Mouse (Mus musculus) kidney, adult 2 months (tissue): ENCODE results near the gene Gfod2. TPM values are rescaled to one million over a fixed set of nuclear protein-coding genes. Genes with fewer than 3 reads are reported as not detected.

Source experiments
- DNase-seq: peaks from one replicate; pipeline ENCODE4 v3.0.0; 2021
- H3K27ac ChIP-seq: fragments of 200-500 bp; 2 replicates; pipeline ENCODE4 v1.5.1; 2012; ENCODE audit warnings: low read depth, low read length, control low read depth, inconsistent platforms; ENCODE audit not compliant: insufficient read depth
- H3K27me3 ChIP-seq: fragments of 200-500 bp; replicated peaks from 2 replicates; pipeline ENCODE4 v1.6.1; 2012; ENCODE audit warnings: mild to moderate bottlenecking, moderate library complexity, low read length, inconsistent platforms; ENCODE audit not compliant: control insufficient read depth, insufficient read depth
- H3K36me3 ChIP-seq: fragments of 200-500 bp; 2 replicates; pipeline ENCODE4 v1.6.1; 2012; ENCODE audit warnings: mild to moderate bottlenecking, moderate library complexity, low read length, inconsistent platforms; ENCODE audit not compliant: control insufficient read depth, insufficient read depth
- H3K4me1 ChIP-seq: fragments of 200-500 bp; 2 replicates; pipeline ENCODE4 v1.6.1; 2011; ENCODE audit warnings: low read length; ENCODE audit not compliant: control insufficient read depth, insufficient read depth
- H3K4me3 ChIP-seq: fragments of 200-500 bp; 2 replicates; pipeline ENCODE4 v1.5.1; 2011; ENCODE audit warnings: mild to moderate bottlenecking, low read depth, low read length, control low read depth; ENCODE audit not compliant: insufficient read depth
- CTCF ChIP-seq: fragments of 200-500 bp; conservative IDR thresholded peaks from 2 replicates; pipeline ENCODE4 v1.5.1; 2011; ENCODE audit warnings: low read depth, mild to moderate bottlenecking, control low read depth, low read length, moderate library complexity, mixed read lengths; ENCODE audit not compliant: insufficient read depth, insufficient read length
- POLR2A ChIP-seq: fragments of 200-500 bp; IDR thresholded peaks from one replicate; pipeline ENCODE4 v1.6.1; 2011; ENCODE audit warnings: low read depth, low read length, control low read depth
- WGBS: fragments of 180-500 bp; shearing (Covaris S2); methylation state at CpG from one replicate; pipeline ENCODE4 v1.1.7; 2018; 5-methylcytosine and 5-hydroxymethylcytosine counted together
- polyA plus RNA-seq: library from polyadenylated mRNA; depleted of rRNA; stranded (reverse); fragments of >200 nt; gene quantifications from 2 replicates; pipeline ENCODE4 v1.2.3, GENCODE M21; 2012

Gfod2 gene
- polyA plus RNA-seq, 1 experiment: 7.5 TPM

GRCm38 (mm10) chr8:105690978-105691377 lies 67.5 kb downstream of the Gfod2 start:
- TF ChIP-seq POLR2A (no peak), CTCF (no peak)
- no peaks in the 10 kb centered on the region for H3K27me3 ChIP-seq
- no peak for DNase-seq
- 86% methylated on average over 14 of the region's 14 CpGs for WGBS
- peaks cover 3% of the 10 kb centered on the region; the same call in 1 of the 2 replicates for H3K4me1 ChIP-seq
- H3K36me3 ChIP-seq: no peaks in the 10 kb centered on the region
- H3K4me3 ChIP-seq: no peak overlapping the region
- H3K27ac ChIP-seq: no peak overlapping the region

- Histone ChIP-seq H3K4me1 (peaks cover 3% of the 10 kb centered on the region; the same call in 1 of the 2 replicates), H3K36me3 (no peaks in the 10 kb centered on the region), H3K27me3 (no peaks in the 10 kb centered on the region), H3K4me3 (no peak overlapping the region), H3K27ac (no peak overlapping the region)
- 92% methylated on average over 9 of the region's 9 CpGs for WGBS
- TF ChIP-seq POLR2A (no peak), CTCF (no peak)
- DNase-seq: no peak
Observed at GRCm38 (mm10) chr8:105689983-105690360, 68.5 kb downstream of the Gfod2 start.

GRCm38 (mm10) chr8:105689256-105689982 lies 69.0 kb downstream of the Gfod2 start:
- Histone ChIP-seq H3K4me3 (no peak overlapping the region), H3K27me3 (no peaks in the 10 kb centered on the region), H3K27ac (no peak overlapping the region), H3K36me3 (no peaks in the 10 kb centered on the region), H3K4me1 (peaks cover 3% of the 10 kb centered on the region; the same call in 1 of the 2 replicates)
- DNase-seq: no peak
- TF ChIP-seq CTCF: no peak
- no peak for TF ChIP-seq POLR2A
- 72% methylated on average over 35 of the region's 35 CpGs for WGBS

GRCm38 (mm10) chr8:105688242-105688752 lies 70.2 kb downstream of the Gfod2 start:
- no peak for DNase-seq
- TF ChIP-seq CTCF (no peak), POLR2A (no peak)
- Histone ChIP-seq H3K4me3 (no peak overlapping the region), H3K4me1 (no peaks in the 10 kb centered on the region; the same call in 1 of the 2 replicates), H3K27ac (no peak overlapping the region), H3K36me3 (no peaks in the 10 kb centered on the region), H3K27me3 (no peaks in the 10 kb centered on the region)
- 78% methylated on average over 14 of the region's 14 CpGs for WGBS

GRCm38 (mm10) chr8:105687512-105687911 lies 71.0 kb downstream of the Gfod2 start:
- Histone ChIP-seq H3K4me1 (no peaks in the 10 kb centered on the region), H3K4me3 (no peak overlapping the region), H3K27me3 (no peaks in the 10 kb centered on the region), H3K27ac (no peak overlapping the region), H3K36me3 (no peaks in the 10 kb centered on the region)
- DNase-seq: no peak
- WGBS: 65% methylated on average over 8 of the region's 8 CpGs
- TF ChIP-seq CTCF: no peak

GRCm38 (mm10) chr8:105686551-105686950 lies 71.9 kb downstream of the Gfod2 start:
- H3K27ac ChIP-seq: no peak overlapping the region
- H3K4me3 ChIP-seq: no peak overlapping the region
- H3K4me1 ChIP-seq: no peaks in the 10 kb centered on the region
- DNase-seq: no peak
- H3K36me3 ChIP-seq: no peaks in the 10 kb centered on the region
- WGBS: 64% methylated on average over 6 of the region's 6 CpGs
- TF ChIP-seq CTCF (no peak), POLR2A (no peak)
- no peaks in the 10 kb centered on the region for H3K27me3 ChIP-seq

GRCm38 (mm10) chr8:105685796-105686308 lies 72.6 kb downstream of the Gfod2 start, which contains the start of gene Carmil2:
Gene Carmil2, plus strand, starts transcription at chr8:105686274.
- DNase-seq: peak; percentile 56
- Histone ChIP-seq H3K36me3 (no peaks in the 10 kb centered on the region), H3K27ac (no peak within 1 kb of the TSS), H3K4me3 (no peak within 1 kb of the TSS), H3K4me1 (no peaks in the 10 kb centered on the region), H3K27me3 (no peaks in the 10 kb centered on the region)
- 10% methylated on average over 25 of the region's 26 CpGs for WGBS
- TF ChIP-seq POLR2A: no peak
- TF ChIP-seq CTCF: peak; percentile 79
